Mouse (Mus musculus): ENCODE measurements around the gene Dnajc5g.

The Dnajc5g gene

GRCm38 (mm10) chr5:31151746-31152145 is 45.7 kb downstream of the Dnajc5g start:
- TF ChIP-seq POU5F1 (IDR thresholded peaks at IDR 0.05; ENCODE audit: borderline replicate concordance, low read length) (no peak), CTCF (conservative IDR thresholded peaks at IDR 0.05; ENCODE audit: low read length) (no peak), NANOG (IDR thresholded peaks at IDR 0.05; ENCODE audit: borderline replicate concordance, low read length) (no peak)
- Histone ChIP-seq H3K27me3 (ENCODE audit: insufficient read depth, low read length) (no peaks in the 10 kb centered on the region), H3K4me3 (replicated peaks; ENCODE audit: low read length) (no peak overlapping the region), H3K9me3 (ENCODE audit: low read length) (no peaks in the 10 kb centered on the region), H3K36me3 (ENCODE audit: insufficient read depth, low read length) (peaks cover 66% of the 10 kb centered on the region), H3K4me1 (replicated peaks; ENCODE audit: low read depth, low read length) (peaks cover 46% of the 10 kb centered on the region)

DNA sequence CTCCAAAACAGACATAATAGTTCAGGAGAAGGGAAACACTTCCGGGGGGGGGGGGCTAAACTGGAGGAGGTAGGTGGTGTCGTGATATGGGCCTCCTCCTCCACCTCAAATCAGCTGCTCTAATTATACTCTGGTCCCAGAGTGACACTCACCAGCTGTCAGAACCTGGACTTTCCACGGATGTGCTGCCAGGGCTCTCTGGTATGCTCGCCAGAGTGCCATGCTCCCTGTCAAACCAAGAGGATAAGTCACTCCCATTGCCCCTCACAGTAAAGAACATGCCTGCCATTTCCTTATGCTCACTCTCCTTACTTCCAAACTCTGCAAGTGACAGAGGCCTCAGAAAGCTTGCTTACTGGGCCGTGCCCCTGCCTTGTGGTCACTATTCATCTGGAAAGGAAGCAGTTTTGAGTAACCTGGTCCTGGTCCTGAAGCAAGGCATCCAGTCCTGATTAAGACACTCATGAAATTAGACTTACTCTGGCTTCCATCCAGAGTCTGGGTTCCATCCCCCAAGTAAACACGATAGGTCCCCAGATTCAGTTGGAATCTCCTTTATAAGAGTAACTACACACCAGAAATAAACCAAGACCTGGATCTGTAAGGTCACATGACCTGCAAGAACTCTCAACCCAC is 47.5 kb downstream of the Dnajc5g start:
- H3K9me3 ChIP-seq (ENCODE audit: low read length) = no peaks in the 10 kb centered on the region
- no peaks in the 10 kb centered on the region for H3K27me3 ChIP-seq (ENCODE audit: insufficient read depth, low read length)

GRCm38 (mm10) chr5:31154152-31154553 is 48.1 kb downstream of the Dnajc5g start, which contains the start of gene Mpv17:
Gene Mpv17, minus strand, starts transcription at chr5:31154251.
- TF ChIP-seq POU5F1 (IDR thresholded peaks at IDR 0.05; ENCODE audit: borderline replicate concordance, low read length) (no peak), CTCF (conservative IDR thresholded peaks at IDR 0.05; ENCODE audit: low read length) (no peak), NANOG (IDR thresholded peaks at IDR 0.05; ENCODE audit: borderline replicate concordance, low read length) (no peak)
- H3K9me3 ChIP-seq (ENCODE audit: low read length) = no peaks in the 10 kb centered on the region
- peaks cover 69% of the 10 kb centered on the region for H3K36me3 ChIP-seq (ENCODE audit: insufficient read depth, low read length)
- no peaks in the 10 kb centered on the region for H3K27me3 ChIP-seq (ENCODE audit: insufficient read depth, low read length)
- H3K4me1 ChIP-seq (replicated peaks; ENCODE audit: low read depth, low read length) = peaks cover 46% of the 10 kb centered on the region
- peak within 1 kb of the TSS; percentile 82 for H3K4me3 ChIP-seq (replicated peaks; ENCODE audit: low read length)

More for the DNA sequence above, 47.5 kb downstream of the Dnajc5g start:
- peak overlapping the region; percentile 82 for H3K4me3 ChIP-seq (replicated peaks; ENCODE audit: low read length)
- H3K36me3 ChIP-seq (ENCODE audit: insufficient read depth, low read length) = peaks cover 67% of the 10 kb centered on the region
- TF ChIP-seq CTCF (conservative IDR thresholded peaks at IDR 0.05; ENCODE audit: low read length) (no peak), POU5F1 (IDR thresholded peaks at IDR 0.05; ENCODE audit: borderline replicate concordance, low read length) (no peak), NANOG (IDR thresholded peaks at IDR 0.05; ENCODE audit: borderline replicate concordance, low read length) (no peak)
- peaks cover 46% of the 10 kb centered on the region for H3K4me1 ChIP-seq (replicated peaks; ENCODE audit: low read depth, low read length)
